19 mouse cellular contexts compared by ENCODE assay signal in genomic region chr17:73213677-73214076, GRCm38 (mm10).
"Had no signal": no experiment of that assay in that cellular context is flagged by ENCODE, and none has a peak within 500 bp of the region (broad histone marks: within the 10 kb centered on the region; RNA-seq: fewer than 3 reads in every experiment).

No protein-coding gene starts in this region.

- ATAC-seq: liver, embryonic 12.5 days; lung, postnatal 0 days; midbrain, embryonic 16.5 days had no signal

- H3K36me3 ChIP-seq: liver, embryonic 12.5 days; midbrain, embryonic 12.5 days; neural tube, embryonic 13.5 days; neural tube, embryonic 15.5 days had no signal

- H3K9me3 ChIP-seq: liver, embryonic 12.5 days; midbrain, embryonic 10.5 days; midbrain, embryonic 12.5 days; neural tube, embryonic 13.5 days; neural tube, embryonic 15.5 days had no signal

- H3K27me3 ChIP-seq: liver, embryonic 12.5 days; midbrain, embryonic 12.5 days; neural tube, embryonic 13.5 days; neural tube, embryonic 15.5 days had no signal

- H3K4me2 ChIP-seq: liver, embryonic 12.5 days; midbrain, embryonic 12.5 days; neural tube, embryonic 13.5 days; neural tube, embryonic 15.5 days had no signal

- DNase-seq: lung, postnatal 4 days; midbrain, embryonic 14.5 days; retina, postnatal 1 day; right cerebral cortex, adult 18-20 months; right cerebral cortex, postnatal 25 days; right cerebral cortex, postnatal 4 days; spleen, adult 18-20 months; thymus, adult 18-20 months; thymus, postnatal 14 days; thymus, postnatal 36 days had no signal

- H3K4me1 ChIP-seq: liver, embryonic 12.5 days; midbrain, embryonic 10.5 days; midbrain, embryonic 12.5 days; neural tube, embryonic 13.5 days had no signal

- H3K4me3 ChIP-seq: liver, embryonic 12.5 days; midbrain, embryonic 10.5 days; midbrain, embryonic 12.5 days; myocyte; neural tube, embryonic 13.5 days; neural tube, embryonic 15.5 days had no signal

- H3K27ac ChIP-seq: liver, embryonic 12.5 days; liver, embryonic 14.5 days; midbrain, embryonic 10.5 days; midbrain, embryonic 12.5 days; neural tube, embryonic 13.5 days; neural tube, embryonic 15.5 days had no signal

- H3K9ac ChIP-seq: liver, embryonic 12.5 days; liver, embryonic 14.5 days; midbrain, embryonic 12.5 days; neural tube, embryonic 13.5 days; neural tube, embryonic 15.5 days had no signal
